Mouse (Mus musculus): ENCODE results near the gene Rpl36al.
"Not testable (repeated sequence)": the region's sequence is repeated elsewhere in the genome, so short reads cannot be mapped to it uniquely, and the experiment has no call there.

Rpl36al gene

GRCm38 (mm10) chr12:69196444-69197377 lies 12.8 kb upstream of the Rpl36al start, which contains the start of gene Gm49383:
Gm49383 (minus strand) TSS chr12:69197104.
- DNase-seq (ENCODE audit: low spot score in 2 of 2): peak; percentile 29 to 65

- DNase-seq (ENCODE audit: low spot score in 2 of 2): no peak
Observed at GRCm38 (mm10) chr12:69192637-69193036, 8.8 kb upstream of the Rpl36al start.

DNA sequence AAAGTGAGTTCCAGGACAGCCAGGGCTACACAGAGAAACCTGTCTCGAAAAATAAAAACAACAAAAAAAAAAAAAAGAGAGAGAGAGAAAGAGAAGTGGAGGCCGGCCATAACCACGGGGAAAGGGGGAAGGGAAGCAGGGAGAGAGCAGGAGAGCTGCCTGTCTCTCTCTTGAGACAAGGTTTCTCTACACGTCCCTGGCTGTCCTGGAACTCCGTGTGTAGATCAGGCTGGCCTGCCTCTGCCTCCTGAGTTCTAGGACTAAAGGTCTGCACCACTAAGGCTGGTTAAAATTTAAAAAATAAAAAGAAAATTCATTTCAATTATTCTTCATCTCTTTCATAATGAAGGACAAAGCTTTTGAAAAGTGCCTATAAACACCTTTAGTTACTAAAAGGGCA lies 7.5 kb upstream of the Rpl36al start:
- DNase-seq (ENCODE audit: low spot score in 2 of 2): no peak

GRCm38 (mm10) chr12:69190522-69190921 lies 6.6 kb upstream of the Rpl36al start:
- DNase-seq (ENCODE audit: low spot score in 2 of 2): no peak

DNA sequence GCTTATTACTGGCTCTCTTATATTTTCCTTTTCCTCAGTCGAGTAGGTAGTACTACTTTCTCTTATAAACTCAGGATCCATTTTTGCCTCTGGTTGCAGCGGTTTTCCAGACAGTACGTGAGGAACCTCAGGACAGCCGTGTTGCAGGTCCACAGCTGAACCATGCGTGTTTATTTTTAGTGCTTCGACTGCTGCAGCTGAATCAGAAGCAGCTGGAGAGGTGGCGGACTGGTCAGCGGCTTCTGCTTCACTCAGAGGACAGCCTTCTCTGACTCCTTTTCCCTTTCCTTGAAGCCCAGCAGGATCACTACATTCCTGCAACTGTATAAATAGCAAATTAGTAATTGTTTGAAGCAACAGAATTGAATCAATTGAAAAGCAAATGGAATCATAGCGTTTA lies 6.2 kb upstream of the Rpl36al start:
- no peak for DNase-seq (ENCODE audit: low spot score in 2 of 2)

GRCm38 (mm10) chr12:69186811-69187471 lies 3.1 kb upstream of the Rpl36al start:
- DNase-seq (ENCODE audit: low spot score in 2 of 2): no peak

DNA sequence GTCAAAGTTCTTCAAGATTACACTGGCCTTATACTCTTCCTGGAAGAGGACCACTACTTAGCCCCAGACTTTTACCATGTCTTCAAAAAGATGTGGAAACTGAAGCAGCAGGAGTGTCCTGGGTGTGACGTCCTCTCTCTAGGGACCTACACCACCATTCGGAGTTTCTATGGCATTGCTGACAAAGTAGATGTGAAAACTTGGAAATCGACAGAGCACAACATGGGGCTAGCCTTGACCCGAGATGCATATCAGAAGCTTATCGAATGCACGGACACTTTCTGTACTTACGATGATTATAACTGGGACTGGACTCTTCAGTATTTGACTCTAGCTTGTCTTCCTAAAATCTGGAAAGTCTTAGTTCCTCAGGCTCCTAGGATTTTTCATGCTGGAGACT lies 1.5 kb upstream of the Rpl36al start:
- no peak for DNase-seq (ENCODE audit: low spot score in 2 of 2)

DNA sequence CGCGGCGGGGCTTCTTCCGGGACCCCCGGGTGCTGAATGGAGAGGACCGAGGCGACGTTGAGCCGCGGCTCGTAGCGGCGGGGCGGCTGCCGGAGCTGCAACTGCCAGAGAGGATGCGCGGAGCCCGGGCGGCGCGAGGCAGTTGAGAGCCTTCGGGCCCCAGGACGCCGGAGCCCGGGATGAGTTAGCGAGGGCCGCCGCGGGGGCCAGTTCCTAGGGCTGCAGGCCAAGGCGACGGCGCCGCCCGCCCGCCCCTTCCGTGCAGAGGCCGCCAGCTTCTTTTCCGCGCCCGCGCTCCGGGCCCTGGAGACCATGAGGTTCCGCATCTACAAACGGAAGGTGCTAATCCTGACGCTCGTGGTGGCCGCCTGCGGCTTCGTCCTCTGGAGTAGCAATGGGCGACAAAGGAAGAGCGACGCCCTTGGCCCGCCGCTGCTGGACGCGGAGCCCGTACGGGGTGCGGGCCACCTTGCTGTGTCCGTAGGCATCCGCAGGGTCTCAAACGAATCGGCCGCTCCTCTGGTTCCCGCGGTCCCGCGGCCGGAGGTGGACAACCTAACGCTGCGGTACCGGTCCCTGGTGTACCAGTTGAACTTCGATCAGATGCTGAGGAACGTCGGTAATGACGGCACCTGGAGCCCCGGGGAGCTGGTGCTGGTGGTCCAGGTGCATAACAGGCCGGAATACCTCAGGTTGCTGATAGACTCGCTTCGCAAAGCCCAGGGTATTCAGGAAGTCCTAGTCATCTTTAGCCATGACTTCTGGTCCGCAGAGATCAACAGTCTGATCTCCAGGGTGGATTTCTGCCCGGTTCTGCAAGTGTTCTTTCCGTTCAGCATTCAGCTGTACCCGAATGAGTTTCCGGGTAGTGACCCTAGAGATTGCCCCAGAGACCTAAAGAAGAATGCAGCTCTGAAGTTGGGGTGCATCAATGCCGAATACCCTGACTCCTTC lies 736 bp upstream of the Rpl36al start:
- DNase-seq (ENCODE audit: low spot score in 2 of 2): peak in 1 of 2 experiments; percentile 44

GRCm38 (mm10) chr12:69181800-69182199 lies 2.1 kb downstream of the Rpl36al start:
- DNase-seq (ENCODE audit: low spot score in 2 of 2): no peak

DNA sequence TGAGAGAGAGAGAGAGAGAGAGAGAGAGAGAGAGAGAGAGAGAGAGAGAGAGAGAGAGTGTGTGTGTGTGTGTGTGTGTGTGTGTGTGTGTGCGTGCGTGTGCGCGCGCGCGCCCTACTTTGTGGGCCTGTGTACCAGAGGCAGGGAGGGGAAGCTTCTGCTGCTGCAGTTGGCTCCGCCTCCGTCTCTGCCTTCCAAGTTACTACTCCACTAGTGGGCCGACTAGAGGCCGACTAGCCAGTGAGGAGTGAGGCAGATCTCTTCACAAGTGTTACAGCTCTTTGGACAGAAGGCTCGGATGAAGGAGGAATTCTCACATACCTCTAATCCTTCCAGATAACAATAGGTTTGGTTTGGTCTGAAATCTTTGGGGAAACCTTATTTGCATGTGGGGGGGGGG lies 4.5 kb downstream of the Rpl36al start:
- no peak for DNase-seq (ENCODE audit: low spot score in 2 of 2)

- DNase-seq (ENCODE audit: low spot score in 2 of 2): no peak
Observed at GRCm38 (mm10) chr12:69177526-69177925, 6.4 kb downstream of the Rpl36al start.

DNA sequence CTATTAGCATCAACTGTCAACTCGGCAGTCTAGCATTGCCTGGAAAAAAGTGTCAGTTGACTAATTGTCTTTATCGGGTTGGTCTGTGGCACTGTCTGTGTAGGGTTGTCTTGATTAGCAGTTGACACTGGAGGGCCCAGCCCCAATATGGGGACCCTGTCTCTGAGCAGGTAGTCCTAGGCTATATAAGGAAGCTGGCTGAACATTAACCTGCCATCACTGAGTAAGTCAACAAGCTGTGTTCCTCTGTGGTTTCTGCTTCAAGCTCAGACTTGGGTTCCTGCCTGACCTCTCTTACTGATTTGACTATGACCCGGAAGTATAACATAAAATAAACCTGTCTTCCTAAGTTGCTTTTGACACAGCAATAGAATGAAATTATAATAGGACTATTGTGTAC lies 7.9 kb downstream of the Rpl36al start:
- DNase-seq (ENCODE audit: low spot score in 2 of 2): no peak

DNA sequence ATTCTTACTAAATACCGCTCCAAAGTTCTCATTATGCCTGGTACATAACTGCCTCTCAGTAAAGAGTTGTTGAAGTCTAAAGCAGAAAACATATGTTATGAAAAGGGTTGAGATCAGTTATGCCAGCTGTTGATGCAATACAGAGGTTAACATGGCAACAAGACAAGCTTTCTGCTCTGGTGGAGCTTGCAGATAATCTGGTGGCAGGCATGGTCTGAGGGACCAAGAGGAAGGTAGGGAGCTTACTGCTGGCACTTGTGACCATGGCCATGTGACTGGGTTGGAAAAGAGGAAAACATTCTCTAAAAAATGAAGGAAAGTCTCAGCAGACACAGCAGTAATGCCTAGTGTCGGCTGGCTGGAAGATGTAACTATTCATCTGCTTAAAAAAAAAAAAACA lies 12.6 kb downstream of the Rpl36al start:
- no peak for DNase-seq (ENCODE audit: low spot score in 2 of 2)

DNA sequence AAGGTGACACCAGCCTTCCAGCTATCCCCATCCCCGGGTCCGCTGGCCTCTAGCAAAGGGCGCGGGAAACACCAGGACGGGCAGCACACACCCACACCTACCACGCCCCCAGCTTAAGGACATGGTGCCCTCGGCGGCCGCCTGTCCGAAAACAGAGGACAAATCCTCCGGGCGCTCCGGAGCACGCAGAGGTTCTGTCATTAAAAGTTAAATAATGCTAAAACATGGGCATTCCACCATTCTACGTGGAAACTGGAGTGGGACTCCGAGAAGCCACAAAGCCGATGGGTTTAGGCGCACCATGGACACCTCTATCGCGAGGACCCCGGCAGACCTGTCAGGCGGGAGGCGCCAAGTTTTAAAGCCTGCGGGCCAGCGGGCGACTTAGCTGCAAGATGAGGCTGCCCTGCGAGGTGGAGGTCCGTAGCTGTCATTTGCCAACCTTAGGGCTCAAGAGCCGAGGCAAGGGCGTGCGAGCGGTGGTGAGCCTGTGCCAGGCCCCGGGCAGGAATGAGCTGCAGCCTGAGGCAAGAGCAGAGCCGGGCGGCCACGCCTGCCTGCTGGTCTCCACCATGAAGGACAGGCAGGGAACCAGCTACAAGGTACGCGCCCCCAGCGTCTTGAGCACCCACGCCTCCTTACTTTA lies 15.3 kb downstream of the Rpl36al start, which contains the start of gene Lrr1:
TSS of gene Lrr1 (plus strand) at position 354 of the 646 bp plus-strand sequence.
- peak; percentile 75 to 95 for DNase-seq (ENCODE audit: low spot score in 2 of 2)

- no peak for DNase-seq (ENCODE audit: low spot score in 2 of 2)
Observed at GRCm38 (mm10) chr12:69167656-69168460, 16.0 kb downstream of the Rpl36al start.

- not testable (repeated sequence) for DNase-seq (ENCODE audit: low spot score in 2 of 2)
Observed at GRCm38 (mm10) chr12:69166861-69167581, 16.9 kb downstream of the Rpl36al start.

DNA sequence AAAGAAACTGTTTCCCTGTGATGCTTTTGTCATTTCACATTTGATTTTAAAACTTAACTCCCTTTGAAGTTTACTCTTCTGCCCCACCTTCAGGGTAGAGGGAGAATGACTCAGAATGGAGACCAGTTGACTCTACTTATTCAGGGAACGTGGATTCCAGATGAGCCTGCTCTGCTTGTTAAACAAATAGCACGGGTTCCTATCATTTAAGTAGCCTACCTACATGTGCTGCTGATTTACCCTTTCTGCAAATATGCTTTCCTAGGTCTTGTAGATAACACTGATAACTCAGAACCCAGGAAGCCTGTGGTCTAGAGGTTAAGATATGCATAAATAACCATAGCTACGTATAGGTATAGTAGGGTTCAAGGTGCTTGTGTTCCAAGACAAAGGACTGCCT lies 19.0 kb downstream of the Rpl36al start:
- peak in 1 of 2 experiments; percentile 14 for DNase-seq (ENCODE audit: low spot score in 2 of 2)

- DNase-seq (ENCODE audit: low spot score in 2 of 2): not testable (repeated sequence)
Observed at GRCm38 (mm10) chr12:69163586-69163985, 20.3 kb downstream of the Rpl36al start.

GRCm38 (mm10) chr12:69160677-69161076 lies 23.2 kb downstream of the Rpl36al start:
- DNase-seq (ENCODE audit: low spot score in 2 of 2): not testable (repeated sequence)

- DNase-seq (ENCODE audit: low spot score in 2 of 2): no peak
Observed at GRCm38 (mm10) chr12:69159578-69159940, 24.3 kb downstream of the Rpl36al start.
